Comparison of ENCODE assay signal across 8 mouse cellular contexts in the genomic region with DNA sequence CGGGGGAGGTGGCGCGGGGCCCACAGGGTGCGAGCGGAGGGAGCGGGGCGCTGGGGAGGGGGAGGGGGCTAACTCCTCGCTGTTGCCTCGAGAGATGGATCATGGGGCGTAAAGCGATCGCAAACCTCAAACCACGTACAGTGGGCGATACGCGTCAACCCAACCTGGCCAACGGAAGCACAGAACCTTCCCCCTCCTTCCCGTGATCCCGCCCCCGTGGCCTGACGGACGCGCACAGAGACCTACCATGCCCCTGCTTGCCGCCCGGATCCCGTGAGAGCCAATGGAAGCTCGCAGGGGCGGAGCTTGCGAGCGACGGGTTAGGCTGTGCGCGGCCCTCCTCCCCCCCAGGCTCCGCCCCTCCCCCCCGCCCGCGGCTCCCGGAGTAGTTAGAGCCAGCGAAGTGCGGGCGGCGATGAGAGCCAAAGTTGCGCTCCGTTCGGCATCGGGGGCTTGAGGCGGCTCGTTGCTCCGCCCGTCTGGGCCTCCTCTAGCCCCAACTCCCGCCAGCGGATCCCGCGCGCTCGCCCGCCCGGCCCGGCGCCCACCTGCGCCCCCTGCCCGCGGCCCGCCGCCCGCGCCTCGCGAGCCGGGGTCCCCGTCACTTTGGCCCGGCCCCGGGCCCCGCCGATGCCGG. TPM values are rescaled to one million over a fixed set of nuclear protein-coding genes. Genes with fewer than 3 reads are reported as not detected.
DNase-seq lines count a peak whose midpoint lies in the region; ATAC-seq and TF ChIP-seq lines count a peak whose summit lies in the region.

Rcor1 (plus strand) TSS at position 376 of the 637 bp plus-strand sequence.

- H3K36me3 ChIP-seq in embryonic facial prominence, embryonic 13.5 days, result peaks cover 15% of the 10 kb centered on the region
- no peaks in the 10 kb centered on the region for H3K36me3 ChIP-seq in kidney, adult 2 months (ENCODE audit: control insufficient read depth, insufficient read depth, low read length)
- peaks cover 13% of the 10 kb centered on the region for H3K36me3 ChIP-seq in limb, embryonic 12.5 days
- H3K36me3 ChIP-seq in midbrain, embryonic 15.5 days (replicated peaks), result no peaks in the 10 kb centered on the region
- 0 out of 2 replicates have a peak, but pooled peaks cover 2% of the 10 kb centered on the region for H3K36me3 ChIP-seq in spleen, adult 2 months (ENCODE audit: control insufficient read depth, insufficient read depth, low read length)

- ATAC-seq in embryonic facial prominence, embryonic 13.5 days (ENCODE audit: insufficient number of reproducible peaks, insufficient read depth, low FRiP score, low TSS enrichment, low read depth), result peak; percentile 97
- ATAC-seq in limb, embryonic 12.5 days (ENCODE audit: insufficient number of reproducible peaks, insufficient read depth, low FRiP score, low TSS enrichment, low read depth), result peak; percentile 97
- ATAC-seq in midbrain, embryonic 15.5 days (replicated peaks), result peak; percentile 98

- peak within 1 kb of the TSS; percentile 88 for H3K4me2 ChIP-seq in embryonic facial prominence, embryonic 13.5 days
- H3K4me2 ChIP-seq in limb, embryonic 12.5 days, result peak within 1 kb of the TSS; percentile 89
- H3K4me2 ChIP-seq in midbrain, embryonic 15.5 days, result peak within 1 kb of the TSS; percentile 94

- WGBS in embryonic facial prominence, embryonic 13.5 days, result under 1% methylated on average over 57 of the region's 76 CpGs
- WGBS in kidney, adult 2 months, result 1% methylated on average over 70 of the region's 76 CpGs
- WGBS in limb, embryonic 12.5 days, result under 1% methylated on average over 64 of the region's 76 CpGs
- WGBS in midbrain, embryonic 15.5 days, result under 1% methylated on average over 66 of the region's 76 CpGs
- WGBS in spleen, adult 2 months, result 1% methylated on average over 65 of the region's 76 CpGs

- peak within 1 kb of the TSS; percentile 95 for H3K9ac ChIP-seq in embryonic facial prominence, embryonic 13.5 days
- peak within 1 kb of the TSS; percentile 98 for H3K9ac ChIP-seq in limb, embryonic 12.5 days (replicated peaks)
- peak within 1 kb of the TSS; percentile 76 for H3K9ac ChIP-seq in midbrain, embryonic 15.5 days

- H3K4me3 ChIP-seq in embryonic facial prominence, embryonic 13.5 days, result peak within 1 kb of the TSS; percentile 98
- H3K4me3 ChIP-seq in kidney, adult 2 months (ENCODE audit: insufficient read depth, low read depth, low read length), result peak within 1 kb of the TSS; percentile 93
- H3K4me3 ChIP-seq in limb, embryonic 12.5 days (replicated peaks), result peak within 1 kb of the TSS; percentile 97
- peak within 1 kb of the TSS; percentile 90 for H3K4me3 ChIP-seq in midbrain, embryonic 15.5 days
- peak within 1 kb of the TSS; percentile 87 for H3K4me3 ChIP-seq in spleen, adult 2 months (ENCODE audit: extremely low read depth, insufficient read depth, insufficient read length)

- no peaks in the 10 kb centered on the region for H3K27me3 ChIP-seq in embryonic facial prominence, embryonic 13.5 days
- no peaks in the 10 kb centered on the region for H3K27me3 ChIP-seq in kidney, adult 2 months (replicated peaks; ENCODE audit: control insufficient read depth, insufficient read depth, low read length)
- no peaks in the 10 kb centered on the region for H3K27me3 ChIP-seq in limb, embryonic 12.5 days
- H3K27me3 ChIP-seq in midbrain, embryonic 15.5 days (replicated peaks), result no peaks in the 10 kb centered on the region
- H3K27me3 ChIP-seq in spleen, adult 2 months (ENCODE audit: control insufficient read depth, insufficient read depth, low read length), result no peaks in the 10 kb centered on the region

- TF ChIP-seq CTCF in kidney, adult 2 months (conservative IDR thresholded peaks at IDR 0.05; ENCODE audit: insufficient read depth, insufficient read length, low read depth, low read length), result no peak
- no peak for TF ChIP-seq CTCF in spleen, adult 2 months (IDR thresholded peaks at IDR 0.05; ENCODE audit: extremely low read depth, insufficient read depth, insufficient read length, insufficient replicate concordance)

- peak within 1 kb of the TSS; percentile 99 for H3K27ac ChIP-seq in embryonic facial prominence, embryonic 13.5 days
- peak within 1 kb of the TSS; percentile 70 for H3K27ac ChIP-seq in kidney, adult 2 months (ENCODE audit: insufficient read depth, low read depth, low read length)
- H3K27ac ChIP-seq in limb, embryonic 12.5 days, result peak within 1 kb of the TSS; percentile 98
- H3K27ac ChIP-seq in midbrain, embryonic 15.5 days, result peak within 1 kb of the TSS; percentile 99
- H3K27ac ChIP-seq in spleen, adult 2 months (ENCODE audit: insufficient read depth, low read length), result peak within 1 kb of the TSS; percentile 85

- peak; percentile 99 for DNase-seq in 3134 (ENCODE audit: extremely low read depth, insufficient read length, low spot score)
- DNase-seq in adrenal gland, postnatal 36 days, result peak; percentile 99 to 100
- DNase-seq in heart, adult 18-20 months, result peak; percentile 99 to 100
- DNase-seq in kidney, adult 2 months, result peak; percentile 100
- peak; percentile 99 to 100 for DNase-seq in spleen, adult 2 months (ENCODE audit: low read depth in 1 of 2, low spot score in 2 of 2)

- no peaks in the 10 kb centered on the region for H3K9me3 ChIP-seq in embryonic facial prominence, embryonic 13.5 days
- H3K9me3 ChIP-seq in limb, embryonic 12.5 days, result no peaks in the 10 kb centered on the region
- H3K9me3 ChIP-seq in midbrain, embryonic 15.5 days, result no peaks in the 10 kb centered on the region

- H3K4me1 ChIP-seq in embryonic facial prominence, embryonic 13.5 days, result peaks cover 27% of the 10 kb centered on the region
- H3K4me1 ChIP-seq in kidney, adult 2 months (ENCODE audit: control insufficient read depth, insufficient read depth, low read length), result peaks cover 3% of the 10 kb centered on the region; the same call in 1 of the 2 replicates
- H3K4me1 ChIP-seq in limb, embryonic 12.5 days (replicated peaks), result peaks cover 26% of the 10 kb centered on the region
- H3K4me1 ChIP-seq in midbrain, embryonic 15.5 days, result peaks cover 20% of the 10 kb centered on the region
- peaks cover 15% of the 10 kb centered on the region for H3K4me1 ChIP-seq in spleen, adult 2 months (ENCODE audit: control insufficient read depth, insufficient read depth, insufficient read length)

- peak; percentile 86 for TF ChIP-seq POLR2A in kidney, adult 2 months (IDR thresholded peaks at IDR 0.05; ENCODE audit: low read depth, low read length)
- TF ChIP-seq POLR2A in spleen, adult 2 months (IDR thresholded peaks at IDR 0.05; ENCODE audit: low read depth, low read length), result peak; percentile 65

RNA-seq across cellular contexts. Expression of gene Rcor1, which starts in this region (rescaled TPM):
- total RNA-seq in adrenal gland, postnatal 36 days (2021), result 10 to 100 TPM; 44.1 to 67.8 TPM
- 11.6 and 14.2 TPM in 2 replicates for polyA plus RNA-seq in embryonic facial prominence, embryonic 13.5 days (2015; fragmentation: Nextera tagmentation; extraction: Ambion mirVana)
- 10 to 100 TPM; 14.7 to 15.0 TPM for total RNA-seq in heart, adult 18-20 months (2021)
- polyA plus RNA-seq in kidney, adult 2 months (2012; rRNA removed), result 9.7 and 11.5 TPM in 2 replicates
- polyA plus RNA-seq in limb, embryonic 12.5 days (2016; fragmentation: Nextera tagmentation; extraction: Ambion mirVana), result 12.1 and 13.1 TPM in 2 replicates
- 4.7 and 5.1 TPM in 2 replicates for polyA plus RNA-seq in midbrain, embryonic 15.5 days (2015; fragmentation: Nextera tagmentation; extraction: Ambion mirVana)
- polyA plus RNA-seq in spleen, adult 2 months (2012; rRNA removed), result 7.1 and 7.8 TPM in 2 replicates

Comparison
In these comparisons a context has a peak if more than half of its experiments do, and no peak if none do; other contexts are left out.
1. Peak in every context shown above with its lines: DNase-seq, ATAC-seq, H3K4me3 ChIP-seq and H3K27ac ChIP-seq.